In the genomic region with DNA sequence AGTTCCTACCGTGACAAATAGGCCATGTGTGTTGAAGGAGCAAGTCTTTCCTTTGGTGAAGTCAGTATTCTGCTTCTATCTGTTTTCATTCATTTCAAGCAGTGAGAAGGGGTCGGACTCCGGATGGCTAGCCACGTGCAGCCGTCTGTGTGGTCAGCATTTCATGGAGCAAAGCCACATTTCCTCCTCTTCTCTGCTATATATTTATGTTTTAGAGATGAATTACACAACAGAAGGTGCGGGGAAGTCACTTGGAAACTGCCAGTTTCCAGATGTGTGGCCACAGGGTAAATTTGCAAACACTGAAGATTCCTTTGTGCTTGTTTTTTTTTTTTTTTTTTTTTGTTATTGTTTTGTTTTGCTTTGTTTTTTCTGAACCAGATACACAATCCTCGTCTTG, we compare ENCODE assay signal across 22 mouse cellular contexts.
DNase-seq lines count a peak whose midpoint lies in the region; ATAC-seq and TF ChIP-seq lines count a peak whose summit lies in the region.
"Had no signal": no experiment of that assay in that cellular context is flagged by ENCODE, and none has a peak within 500 bp of the region (broad histone marks: within the 10 kb centered on the region; RNA-seq: fewer than 3 reads in every experiment).

No protein-coding gene starts in this region.

- DNase-seq in lung, postnatal 0 days (ENCODE audit: low spot score), result peak; percentile 46
- DNase-seq in lung, adult 2 months, result no peak
- DNase-seq in brain, adult 2 months (ENCODE audit: low read depth, low spot score), result peak; percentile 7
- DNase-seq in heart, postnatal 10 days, result no peak
- DNase-seq in adrenal gland, postnatal 14 days, result no peak
- no peak for DNase-seq in frontal cortex, adult 2 months (ENCODE audit: extremely low spot score in 1 of 2, low spot score in 1 of 2)
- DNase-seq: adrenal gland, postnatal 36 days; cerebellum, adult 11 months; cerebellum, adult 9-11 months; heart, adult 11 months; kidney, adult 18-20 months; liver; lung, postnatal 14 days; right cerebral cortex, postnatal 25 days; thymus, postnatal 14 days had no signal

- no peak overlapping the region for H3K4me3 ChIP-seq in lung, postnatal 0 days (ENCODE audit: low read depth, low read length)
- no peak overlapping the region for H3K4me3 ChIP-seq in lung, adult 2 months (replicated peaks; ENCODE audit: extremely low read depth, low read depth, low read length)
- H3K4me3 ChIP-seq: embryonic facial prominence, embryonic 13.5 days; liver, embryonic 15.5 days; midbrain, embryonic 15.5 days; neural tube, embryonic 12.5 days had no signal

- intact Hi-C loops in heart, postnatal 10 days (cut with DNase I), result no loop called here

- no peak overlapping the region for H3K27ac ChIP-seq in lung, postnatal 0 days (ENCODE audit: low read length)
- H3K27ac ChIP-seq: embryonic facial prominence, embryonic 13.5 days; hindbrain, postnatal 0 days; liver, embryonic 15.5 days; midbrain, embryonic 15.5 days; neural tube, embryonic 12.5 days had no signal

- no peak overlapping the region for H3K4me2 ChIP-seq in lung, postnatal 0 days (replicated peaks; ENCODE audit: low read depth, low read length)
- H3K4me2 ChIP-seq: heart, embryonic 11.5 days; liver, embryonic 15.5 days; midbrain, embryonic 15.5 days; neural tube, embryonic 12.5 days had no signal

- TF ChIP-seq EP300 in lung, postnatal 0 days (IDR thresholded peaks at IDR 0.05), result no peak

- peaks cover 5% of the 10 kb centered on the region; the same call in 1 of the 2 replicates for H3K4me1 ChIP-seq in lung, postnatal 0 days (ENCODE audit: insufficient read depth, low read depth, low read length)
- peaks cover 2% of the 10 kb centered on the region for H3K4me1 ChIP-seq in lung, adult 2 months (ENCODE audit: control insufficient read depth, insufficient read depth, low read length)
- H3K4me1 ChIP-seq: liver, embryonic 15.5 days had no signal

- H3K9me3 ChIP-seq in lung, postnatal 0 days (ENCODE audit: low read length), result no peaks in the 10 kb centered on the region
- H3K9me3 ChIP-seq: liver, embryonic 15.5 days; midbrain, embryonic 15.5 days; neural tube, embryonic 12.5 days had no signal

- H3K9ac ChIP-seq in lung, postnatal 0 days (replicated peaks; ENCODE audit: low read depth), result no peak overlapping the region
- H3K9ac ChIP-seq: embryonic facial prominence, embryonic 13.5 days; liver, embryonic 15.5 days; midbrain, embryonic 15.5 days; neural tube, embryonic 12.5 days had no signal

- TF ChIP-seq POLR2A in lung, adult 2 months (IDR thresholded peaks at IDR 0.05; ENCODE audit: borderline replicate concordance, extremely low read depth, low read depth, low read length), result no peak

- no peaks in the 10 kb centered on the region for H3K27me3 ChIP-seq in lung, postnatal 0 days (replicated peaks; ENCODE audit: insufficient read depth, low read length)
- H3K27me3 ChIP-seq: embryonic facial prominence, embryonic 13.5 days; liver, embryonic 15.5 days; midbrain, embryonic 15.5 days; neural tube, embryonic 12.5 days had no signal

- H3K36me3 ChIP-seq in lung, postnatal 0 days (ENCODE audit: insufficient read depth, low read length), result 0 out of 2 replicates have a peak, but pooled peaks cover 6% of the 10 kb centered on the region
- H3K36me3 ChIP-seq: embryonic facial prominence, embryonic 13.5 days; liver, embryonic 15.5 days; midbrain, embryonic 15.5 days; neural tube, embryonic 12.5 days had no signal

- 35% methylated on average over 7 of the region's 7 CpGs for WGBS in lung, postnatal 0 days
- WGBS in lung, adult 2 months, result 36% methylated on average over 7 of the region's 7 CpGs

- no peak for TF ChIP-seq CTCF in lung, postnatal 0 days (IDR thresholded peaks at IDR 0.05)
- no peak for TF ChIP-seq CTCF in lung, adult 2 months (IDR thresholded peaks at IDR 0.05; ENCODE audit: insufficient read depth, low read length)

- no peak for ATAC-seq in lung, postnatal 0 days
- ATAC-seq in granulocyte monocyte progenitor cell, adult 5-6 weeks (replicated peaks; ENCODE audit: poor library complexity, severe bottlenecking), result peak; percentile 96

Comparison
In these comparisons a context has a peak if more than half of its experiments do, and no peak if none do; other contexts are left out.
1. DNase-seq: peak in lung, postnatal 0 days (single experiment) and brain, adult 2 months (single experiment); none in lung, adult 2 months (single experiment), heart, postnatal 10 days (0 of 2), adrenal gland, postnatal 14 days (single experiment) and frontal cortex, adult 2 months (0 of 2).